7 mouse cellular contexts compared by ENCODE assay signal in the genomic region with DNA sequence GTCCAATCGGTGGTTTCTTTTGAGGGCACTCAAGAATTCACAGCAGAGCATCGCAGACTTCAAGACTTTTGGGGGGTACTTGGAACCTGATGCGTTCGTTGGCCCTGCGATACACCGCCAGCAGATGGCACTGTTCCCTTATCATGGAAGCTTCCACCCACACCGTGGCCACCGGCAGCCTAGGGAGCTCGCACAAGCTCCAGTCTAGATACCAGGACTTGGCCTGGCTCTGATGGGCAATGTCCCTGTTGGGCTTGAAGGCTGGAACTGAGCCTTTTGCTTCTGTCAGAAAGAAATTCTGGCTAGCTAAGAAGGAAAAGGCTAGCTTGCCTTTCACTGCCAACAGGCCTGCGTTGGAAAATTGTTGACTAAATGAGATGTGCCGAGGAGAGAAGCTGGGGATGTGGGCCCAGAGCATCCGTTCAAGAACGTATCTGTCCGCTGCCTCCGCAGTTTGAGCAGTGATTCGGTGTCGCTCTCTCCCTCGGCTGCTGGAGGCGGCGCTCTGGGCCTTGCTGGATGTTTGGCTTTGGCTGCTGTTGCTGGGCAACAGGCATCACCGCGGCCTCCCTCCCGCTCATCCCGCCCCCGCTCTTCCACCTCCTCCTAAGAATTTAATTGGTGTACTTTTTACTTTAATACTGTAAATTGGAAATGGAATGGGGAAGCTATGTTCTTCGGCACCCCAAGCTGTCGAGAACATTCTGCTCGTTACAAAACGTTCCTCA. TPM values are rescaled to one million over a fixed set of nuclear protein-coding genes. Genes with fewer than 3 reads are reported as not detected.
DNase-seq lines count a peak whose midpoint lies in the region; ATAC-seq lines count a peak whose summit lies in the region.

A gene (minus strand): TSS at position 512 of the 728 bp plus-strand sequence.

- H3K27ac ChIP-seq in embryonic facial prominence, embryonic 11.5 days (replicated peaks; ENCODE audit: low read depth, low read length) = no peak within 1 kb of the TSS
- H3K27ac ChIP-seq in limb, embryonic 11.5 days (replicated peaks; ENCODE audit: low read depth, low read length) = peak within 1 kb of the TSS; percentile 59; the same call in 1 of the 2 replicates
- peak within 1 kb of the TSS; percentile 14; the same call in 1 of the 2 replicates for H3K27ac ChIP-seq in midbrain, embryonic 14.5 days (replicated peaks; ENCODE audit: low read depth, low read length)

- H3K36me3 ChIP-seq in embryonic facial prominence, embryonic 11.5 days (replicated peaks; ENCODE audit: control insufficient read depth, insufficient read depth, low read depth, low read length) = no peaks in the 10 kb centered on the region
- no peaks in the 10 kb centered on the region for H3K36me3 ChIP-seq in limb, embryonic 11.5 days (ENCODE audit: control insufficient read depth, insufficient read depth, low read length)
- H3K36me3 ChIP-seq in midbrain, embryonic 14.5 days (ENCODE audit: control insufficient read depth, insufficient read depth, low read length) = no peaks in the 10 kb centered on the region

- H3K9me3 ChIP-seq in embryonic facial prominence, embryonic 11.5 days (replicated peaks; ENCODE audit: control insufficient read depth, low read length) = no peaks in the 10 kb centered on the region
- no peaks in the 10 kb centered on the region for H3K9me3 ChIP-seq in limb, embryonic 11.5 days (ENCODE audit: control insufficient read depth, low read length)
- no peaks in the 10 kb centered on the region for H3K9me3 ChIP-seq in midbrain, embryonic 14.5 days (ENCODE audit: control insufficient read depth, low read length)

- H3K4me3 ChIP-seq in embryonic facial prominence, embryonic 11.5 days (ENCODE audit: low read depth, low read length) = 0 out of 2 replicates have a peak within 1 kb of the TSS, but pooled peaks have one; percentile 7
- 0 out of 2 replicates have a peak within 1 kb of the TSS, but pooled peaks have one; percentile 9 for H3K4me3 ChIP-seq in limb, embryonic 11.5 days (ENCODE audit: low read depth, low read length)
- H3K4me3 ChIP-seq in midbrain, embryonic 14.5 days (replicated peaks; ENCODE audit: low read depth, low read length) = peak within 1 kb of the TSS; percentile 16

- ATAC-seq in embryonic facial prominence, embryonic 11.5 days (replicated peaks; ENCODE audit: insufficient number of reproducible peaks, low FRiP score, low TSS enrichment, low read depth) = peak; percentile 60; the same call in 1 of the 2 replicates
- ATAC-seq in limb, embryonic 11.5 days (ENCODE audit: insufficient number of reproducible peaks, low FRiP score, low TSS enrichment, low read depth) = peak; percentile 71
- peak; percentile 80 for ATAC-seq in midbrain, embryonic 14.5 days (ENCODE audit: low FRiP score, low TSS enrichment)

- peak; percentile 91 for DNase-seq in adrenal gland, postnatal 25 days
- peak; percentile 96 for DNase-seq in embryonic facial prominence, embryonic 11.5 days (ENCODE audit: low spot score)
- peak; percentile 91 to 97 for DNase-seq in heart, adult 18-20 months
- peak; percentile 90 for DNase-seq in kidney, adult 18-20 months
- DNase-seq in limb, embryonic 11.5 days (ENCODE audit: low spot score) = peak; percentile 96
- DNase-seq in midbrain, embryonic 14.5 days = peak; percentile 95
- peak; percentile 75 for DNase-seq in spleen, adult 12 weeks (ENCODE audit: low spot score)

- peaks cover 25% of the 10 kb centered on the region for H3K27me3 ChIP-seq in embryonic facial prominence, embryonic 11.5 days (ENCODE audit: control insufficient read depth, insufficient read depth, low read length)
- peaks cover 22% of the 10 kb centered on the region for H3K27me3 ChIP-seq in limb, embryonic 11.5 days (ENCODE audit: control insufficient read depth, insufficient read depth, low read length)
- peaks cover 38% of the 10 kb centered on the region for H3K27me3 ChIP-seq in midbrain, embryonic 14.5 days (ENCODE audit: control insufficient read depth, insufficient read depth, low read length)

- peak within 1 kb of the TSS; percentile 39 for H3K4me2 ChIP-seq in embryonic facial prominence, embryonic 11.5 days (ENCODE audit: low read depth, low read length)
- peak within 1 kb of the TSS; percentile 42 for H3K4me2 ChIP-seq in limb, embryonic 11.5 days (ENCODE audit: low read depth, severe bottlenecking)
- peak within 1 kb of the TSS; percentile 50 for H3K4me2 ChIP-seq in midbrain, embryonic 14.5 days (ENCODE audit: low read length)

- H3K4me1 ChIP-seq in embryonic facial prominence, embryonic 11.5 days (ENCODE audit: control insufficient read depth, insufficient read depth, low read length) = no peaks in the 10 kb centered on the region
- peaks cover 6% of the 10 kb centered on the region; the same call in 1 of the 2 replicates for H3K4me1 ChIP-seq in limb, embryonic 11.5 days (ENCODE audit: control insufficient read depth, insufficient read depth, low read length)
- peaks cover 10% of the 10 kb centered on the region; the same call in 1 of the 2 replicates for H3K4me1 ChIP-seq in midbrain, embryonic 14.5 days (ENCODE audit: control insufficient read depth, insufficient read depth, low read length)

- H3K9ac ChIP-seq in embryonic facial prominence, embryonic 11.5 days (replicated peaks; ENCODE audit: low read length) = no peak within 1 kb of the TSS
- no peak within 1 kb of the TSS; the same call in 1 of the 2 replicates for H3K9ac ChIP-seq in limb, embryonic 11.5 days (ENCODE audit: low read length)
- H3K9ac ChIP-seq in midbrain, embryonic 14.5 days (replicated peaks; ENCODE audit: low read length) = peak within 1 kb of the TSS; percentile 13; the same call in 1 of the 2 replicates

- 5% methylated on average over 29 of the region's 29 CpGs for WGBS in embryonic facial prominence, embryonic 11.5 days
- 3% methylated on average over 29 of the region's 29 CpGs for WGBS in limb, embryonic 11.5 days
- WGBS in midbrain, embryonic 14.5 days = 1% methylated on average over 29 of the region's 29 CpGs

RNA-seq across cellular contexts. Expression of the gene that starts here (rescaled TPM):
- total RNA-seq in adrenal gland, postnatal 25 days (2021) = not detected in 2 replicates
- not detected in 2 replicates for polyA plus RNA-seq in embryonic facial prominence, embryonic 11.5 days (2014; fragmentation: Nextera tagmentation; extraction: Ambion mirVana)
- total RNA-seq in heart, adult 18-20 months (2021) = not detected
- not detected in 2 replicates for polyA plus RNA-seq in limb, embryonic 11.5 days (2014; fragmentation: Nextera tagmentation; extraction: Ambion mirVana)
- not detected in 2 replicates for polyA plus RNA-seq in midbrain, embryonic 14.5 days (2014; fragmentation: Nextera tagmentation; extraction: Ambion mirVana)

Comparison
In these comparisons a context has a peak if more than half of its experiments do, and no peak if none do; other contexts are left out.
1. Peak in DNase-seq in adrenal gland, postnatal 25 days; RNA of the gene not detected or under 1 TPM.
2. Peak in DNase-seq, ATAC-seq, H3K4me3 ChIP-seq and H3K4me2 ChIP-seq in embryonic facial prominence, embryonic 11.5 days; RNA of the gene not detected or under 1 TPM.
3. Peak in DNase-seq in heart, adult 18-20 months; RNA of the gene not detected or under 1 TPM.
4. Peak in DNase-seq, ATAC-seq, H3K4me3 ChIP-seq, H3K27ac ChIP-seq and H3K4me2 ChIP-seq in limb, embryonic 11.5 days; RNA of the gene not detected or under 1 TPM.
5. Peak in DNase-seq, ATAC-seq, H3K4me3 ChIP-seq, H3K27ac ChIP-seq, H3K9ac ChIP-seq and H3K4me2 ChIP-seq in midbrain, embryonic 14.5 days; RNA of the gene not detected or under 1 TPM.